Mouse (Mus musculus): ENCODE results near the gene Rpl5.
"Not testable (repeated sequence)": the region's sequence is repeated elsewhere in the genome, so short reads cannot be mapped to it uniquely, and the experiment has no call there.

The Rpl5 gene

DNA sequence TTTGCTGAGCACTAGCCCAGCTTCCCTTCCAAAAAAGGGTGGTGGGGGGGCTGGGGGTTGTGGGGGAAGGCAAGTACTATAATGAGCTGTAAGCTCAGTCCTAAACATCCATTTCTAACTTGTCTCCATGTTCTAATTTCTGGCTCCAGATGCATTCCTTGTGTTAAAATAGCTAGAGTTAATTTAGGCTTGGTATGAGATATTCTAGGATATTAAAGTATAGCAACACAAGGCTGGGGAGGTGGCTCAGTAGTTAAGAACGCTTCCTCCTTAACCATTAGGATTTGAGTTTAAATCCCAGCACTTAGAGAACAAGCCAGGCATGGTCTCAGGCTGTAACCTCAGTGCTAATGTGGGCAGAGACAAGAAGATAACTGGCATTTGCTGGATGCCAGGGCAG, 4.0 kb upstream of the Rpl5 start:
- no peak for DNase-seq (ENCODE audit: low spot score in 2 of 2)

DNA sequence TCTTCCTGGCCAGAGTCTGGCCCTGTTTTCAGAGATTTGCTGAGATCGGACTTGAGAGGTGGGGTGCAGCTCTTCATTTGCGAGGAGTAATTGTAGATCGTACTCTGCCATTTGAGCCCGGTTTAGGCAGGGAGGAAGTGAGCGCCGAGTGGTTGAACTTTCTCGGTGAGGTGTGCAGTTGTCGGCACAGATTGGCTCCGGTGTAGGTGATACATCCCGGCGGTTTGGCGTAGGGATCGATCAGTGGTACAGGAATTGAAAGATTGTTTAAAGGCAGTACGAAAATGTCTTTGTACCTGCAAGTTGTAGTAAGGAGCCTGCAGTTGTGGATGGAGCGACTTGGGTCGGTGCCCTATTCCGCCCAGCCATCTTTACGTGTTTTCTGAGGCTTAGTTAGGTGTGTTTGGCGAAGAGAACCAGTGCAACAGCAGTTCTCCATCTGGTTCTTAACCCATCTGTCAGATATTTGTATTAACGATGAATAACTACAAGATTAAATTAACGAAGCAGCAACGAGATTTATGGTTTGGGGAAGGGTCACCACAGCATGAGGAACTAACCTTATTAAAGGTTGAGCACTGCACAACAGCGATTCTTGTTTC, 813 bp downstream of the Rpl5 start:
- peak; percentile 36 to 42 for DNase-seq (ENCODE audit: low spot score in 2 of 2)

DNA sequence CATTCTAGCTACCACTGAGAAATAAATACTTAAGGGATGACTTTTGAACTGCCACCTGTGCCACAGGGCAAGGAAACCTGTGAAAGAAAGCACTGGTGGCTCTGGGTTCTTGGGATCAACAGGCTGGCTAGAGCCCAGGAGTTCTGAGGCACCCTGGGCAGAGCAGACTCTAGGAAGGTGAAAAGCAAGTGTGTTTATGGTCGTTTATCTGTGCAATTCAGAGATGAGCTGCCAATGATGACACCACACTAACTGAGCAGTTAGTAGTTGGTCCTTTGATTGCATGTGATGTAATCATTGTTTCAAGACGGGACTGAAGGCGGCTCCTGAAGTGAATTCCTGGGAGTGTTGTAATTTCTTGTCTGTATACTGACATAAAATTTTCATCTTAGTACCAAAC, 4.0 kb downstream of the Rpl5 start:
- no peak for DNase-seq (ENCODE audit: low spot score in 2 of 2)

DNA sequence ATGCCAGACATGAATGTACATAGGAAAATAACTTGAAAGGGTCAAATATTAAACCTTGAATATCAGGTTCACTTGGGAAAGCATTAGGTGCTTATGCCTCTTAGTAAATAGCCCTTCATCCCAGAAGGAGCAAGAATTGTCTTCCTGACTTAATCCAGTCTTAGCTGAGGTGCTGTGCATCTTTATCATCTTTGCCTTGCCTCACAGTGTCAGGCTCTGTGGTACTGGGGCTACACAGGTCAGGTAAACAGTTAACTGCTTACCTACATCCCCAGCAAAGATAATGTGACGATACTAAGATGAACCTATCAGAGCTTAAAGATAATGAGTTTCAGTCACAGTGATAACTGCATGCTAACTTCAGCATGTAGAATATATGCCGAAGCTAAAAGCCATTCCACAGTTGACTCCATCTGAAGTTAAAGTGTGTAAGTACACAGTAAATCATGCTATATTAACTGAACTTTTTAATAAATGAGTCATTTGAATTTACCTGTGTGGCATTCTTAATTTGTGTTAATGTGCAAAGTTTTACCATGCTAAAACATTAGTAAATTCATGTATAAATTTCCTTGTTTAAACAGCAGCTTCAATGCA, 8.3 kb downstream of the Rpl5 start:
- DNase-seq (ENCODE audit: low spot score in 2 of 2): no peak

DNA sequence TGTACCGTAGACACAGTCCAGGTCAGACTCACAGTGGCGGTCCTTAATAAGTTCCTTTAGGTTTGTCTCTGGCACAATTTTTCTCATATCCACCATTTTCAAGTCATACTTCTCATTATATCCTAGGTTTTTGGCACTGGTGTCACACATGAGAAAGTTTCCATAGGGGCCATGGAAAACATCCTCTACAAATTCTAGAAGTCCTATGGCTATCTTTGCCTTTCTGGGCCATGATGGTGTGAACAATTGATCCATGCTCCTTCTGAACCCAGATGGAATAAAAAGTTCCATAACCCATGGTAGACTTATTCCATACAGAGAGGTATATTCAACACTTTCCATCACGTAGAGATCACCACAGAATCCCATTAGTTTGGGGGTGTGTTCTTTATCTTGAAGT, 9.4 kb downstream of the Rpl5 start:
- no peak for DNase-seq (ENCODE audit: low spot score in 2 of 2)

DNA sequence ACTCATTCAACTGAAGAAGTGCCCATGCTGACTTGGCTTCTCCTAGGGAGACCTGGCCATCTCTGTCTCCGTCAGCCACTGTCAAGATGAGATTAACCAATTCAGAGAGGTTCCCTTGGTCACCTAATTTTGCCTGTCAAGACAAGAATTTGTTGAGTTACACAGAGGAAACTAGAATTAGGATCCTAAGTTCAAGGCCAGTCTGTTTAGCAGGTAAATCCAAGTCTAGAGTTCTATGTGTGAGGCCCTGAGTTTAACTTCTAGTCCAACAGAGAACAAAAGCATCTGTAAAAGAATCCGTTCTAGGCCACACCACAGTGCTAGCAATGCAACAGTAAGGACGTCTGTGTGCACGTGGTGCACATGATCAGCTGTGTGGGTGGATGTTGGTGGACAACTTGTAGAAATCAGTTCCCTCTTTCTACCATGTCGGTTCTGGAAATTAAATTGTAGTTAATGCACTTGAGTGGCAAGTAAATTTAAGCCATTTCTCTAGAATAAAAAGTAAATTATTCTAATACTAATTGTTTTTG, 9.8 kb downstream of the Rpl5 start:
- no peak for DNase-seq (ENCODE audit: low spot score in 2 of 2)

DNA sequence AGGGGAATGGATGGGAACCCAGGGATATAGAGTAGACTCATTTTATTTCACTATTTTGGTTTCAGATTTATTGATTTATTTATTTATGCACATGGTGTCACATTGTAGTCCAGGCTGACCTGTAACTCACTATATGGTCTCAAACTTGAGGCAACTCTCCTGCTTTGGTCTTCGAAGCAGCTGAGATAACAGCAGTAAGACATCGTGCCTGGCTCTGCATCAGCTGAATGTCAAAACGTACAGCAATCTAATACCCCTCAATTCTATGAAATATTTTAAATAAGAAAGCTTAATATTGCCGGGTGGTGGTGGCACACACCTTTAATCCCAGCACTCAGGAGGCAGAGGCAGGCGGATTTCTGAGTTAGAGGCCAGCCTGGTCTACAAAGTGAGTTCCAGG, 10.7 kb downstream of the Rpl5 start:
- no peak for DNase-seq (ENCODE audit: low spot score in 2 of 2)

DNA sequence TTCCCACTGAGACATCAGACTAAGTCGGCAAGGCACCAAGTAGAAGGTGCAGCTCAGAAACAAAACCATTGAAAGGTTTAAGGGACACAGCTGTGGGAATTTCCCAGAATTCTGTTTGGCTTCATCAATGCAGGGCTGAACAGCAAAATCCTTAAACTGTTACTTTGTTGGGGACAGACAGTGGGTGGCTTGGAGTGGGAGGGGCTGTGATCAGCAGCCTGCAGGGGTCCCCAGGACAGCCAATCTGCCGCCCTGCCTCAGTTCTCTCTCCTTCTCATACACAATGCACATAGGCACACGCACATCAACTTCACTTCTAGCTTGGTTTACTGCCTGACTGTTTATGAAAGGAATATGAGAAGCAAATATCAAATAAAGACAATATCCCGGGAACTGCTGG, 15.0 kb downstream of the Rpl5 start:
- no peak for DNase-seq (ENCODE audit: low spot score in 2 of 2)

DNA sequence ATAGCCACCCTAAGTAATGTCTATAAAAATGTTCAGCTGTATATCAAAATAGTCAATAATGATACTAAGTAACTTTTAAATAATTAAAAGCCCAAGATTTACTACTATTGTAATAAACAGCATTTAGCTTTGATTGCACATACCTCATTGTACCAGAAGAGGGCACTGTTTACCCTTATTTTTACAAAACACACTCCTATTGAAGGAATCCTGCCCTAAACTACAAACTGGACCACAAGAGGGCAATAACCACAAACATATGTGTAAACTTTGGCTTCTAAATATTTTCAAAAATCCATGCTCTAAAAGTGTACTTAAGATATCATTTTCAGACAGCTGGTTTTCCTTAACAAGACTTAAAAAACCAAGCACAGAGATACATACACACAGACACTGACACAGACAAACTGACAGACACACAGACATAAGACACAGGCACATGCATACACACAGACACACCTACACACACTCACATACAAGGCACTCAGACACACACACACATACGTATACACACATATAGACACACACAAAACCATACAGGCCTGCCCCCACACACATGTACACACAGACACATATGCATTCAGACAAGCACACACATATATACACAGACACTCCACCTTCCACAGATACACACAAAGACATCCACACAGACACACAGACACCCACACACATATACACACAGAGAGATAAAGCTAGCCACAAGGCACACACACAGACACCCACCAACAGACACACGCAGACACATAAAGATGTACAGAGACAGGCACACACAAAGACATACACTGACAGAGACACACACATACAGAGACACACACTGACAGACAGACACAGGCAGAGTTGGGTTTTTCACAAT, 21.3 kb downstream of the Rpl5 start:
- DNase-seq (ENCODE audit: low spot score in 2 of 2): peak; percentile 62 to 83

DNA sequence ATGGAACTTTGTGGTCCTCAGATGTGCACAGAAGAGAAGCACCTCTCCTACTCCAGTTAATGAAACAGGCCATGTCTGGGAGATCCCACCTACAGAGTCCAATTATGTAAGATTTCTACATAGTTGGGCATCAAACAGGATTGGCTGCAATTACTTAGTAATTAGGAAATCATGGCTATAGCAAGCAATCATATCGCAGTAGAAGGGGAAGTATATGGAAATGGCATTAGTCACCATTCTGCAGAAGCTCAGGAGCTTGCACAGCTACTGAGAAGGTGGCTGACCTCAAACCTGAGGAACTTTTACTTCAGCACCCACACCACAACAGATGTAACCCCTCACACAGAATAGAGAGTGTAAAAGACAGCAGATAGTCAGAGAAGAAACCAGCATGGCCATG, 22.5 kb downstream of the Rpl5 start:
- no peak for DNase-seq (ENCODE audit: low spot score in 2 of 2)

DNA sequence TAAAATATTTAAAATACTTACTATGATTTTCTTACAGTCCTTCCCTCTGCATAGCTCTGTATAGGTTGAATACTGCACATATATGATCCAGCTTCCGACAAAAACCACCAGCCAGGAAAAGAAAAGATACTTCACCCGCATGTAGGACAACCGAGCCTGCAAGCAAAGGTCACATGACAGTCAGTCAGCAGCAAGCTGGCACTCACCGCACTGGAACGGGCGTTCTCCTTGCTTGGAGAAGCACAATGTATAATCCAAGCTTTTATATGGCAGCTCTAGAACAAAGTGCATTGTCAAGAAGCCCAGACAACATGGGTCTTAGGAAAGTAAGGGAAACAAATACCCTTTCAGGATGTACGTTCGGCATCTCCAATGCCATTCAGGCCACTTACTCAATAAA, 24.3 kb downstream of the Rpl5 start:
- no peak for DNase-seq (ENCODE audit: low spot score in 2 of 2)

DNA sequence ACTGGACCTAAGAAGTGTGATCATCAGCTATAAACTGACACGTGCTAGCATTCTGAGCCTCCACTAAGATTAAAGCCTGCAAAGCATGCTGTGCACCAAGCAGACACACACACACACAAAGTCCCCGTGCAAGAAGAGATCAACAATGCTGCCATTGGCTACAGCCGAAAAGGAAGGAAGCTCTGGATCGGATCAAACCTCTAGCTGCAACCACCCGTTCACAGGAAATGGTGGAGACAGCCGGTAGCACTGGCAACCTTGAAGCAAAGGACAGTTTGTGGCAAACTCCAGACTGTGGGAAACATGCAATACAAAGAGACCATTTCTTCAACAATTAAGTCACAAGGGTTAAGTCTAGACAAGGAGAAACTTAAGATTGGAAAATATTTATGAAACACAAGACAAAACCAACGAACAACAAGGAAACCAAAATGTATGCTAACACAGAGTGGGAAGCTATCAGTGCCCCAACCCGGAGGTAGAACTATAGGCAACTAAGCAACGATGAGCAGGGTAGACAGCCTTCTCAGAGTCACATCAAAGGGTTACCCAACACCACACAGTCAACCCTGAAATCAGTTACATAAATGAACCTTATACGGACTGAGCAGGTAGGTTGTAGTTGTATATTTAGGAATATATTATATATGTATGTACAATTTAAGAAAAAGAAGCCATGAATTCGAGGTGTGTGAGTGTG, 26.4 kb downstream of the Rpl5 start:
- DNase-seq (ENCODE audit: low spot score in 2 of 2): peak; percentile 70 to 73

DNA sequence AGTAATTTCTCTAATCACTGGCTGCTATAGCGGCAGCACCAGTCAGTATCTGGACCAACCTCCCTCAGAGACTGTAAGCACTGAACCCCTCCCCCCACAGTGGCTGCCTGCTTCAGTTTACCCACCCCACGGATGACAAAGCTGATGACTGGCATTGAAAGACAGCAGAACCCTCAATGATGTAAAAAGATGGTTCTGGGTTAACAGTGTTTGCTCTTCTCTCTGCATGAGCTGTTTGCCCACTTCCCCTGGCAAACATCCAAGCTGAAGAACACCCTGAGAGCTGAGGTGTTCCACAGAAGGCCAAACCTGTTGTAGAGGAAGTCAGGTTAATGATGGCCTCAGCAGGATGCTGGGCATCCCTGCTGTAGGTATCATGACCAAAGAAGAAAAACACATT, 32.3 kb downstream of the Rpl5 start:
- peak; percentile 81 to 83 for DNase-seq (ENCODE audit: low spot score in 2 of 2)

DNA sequence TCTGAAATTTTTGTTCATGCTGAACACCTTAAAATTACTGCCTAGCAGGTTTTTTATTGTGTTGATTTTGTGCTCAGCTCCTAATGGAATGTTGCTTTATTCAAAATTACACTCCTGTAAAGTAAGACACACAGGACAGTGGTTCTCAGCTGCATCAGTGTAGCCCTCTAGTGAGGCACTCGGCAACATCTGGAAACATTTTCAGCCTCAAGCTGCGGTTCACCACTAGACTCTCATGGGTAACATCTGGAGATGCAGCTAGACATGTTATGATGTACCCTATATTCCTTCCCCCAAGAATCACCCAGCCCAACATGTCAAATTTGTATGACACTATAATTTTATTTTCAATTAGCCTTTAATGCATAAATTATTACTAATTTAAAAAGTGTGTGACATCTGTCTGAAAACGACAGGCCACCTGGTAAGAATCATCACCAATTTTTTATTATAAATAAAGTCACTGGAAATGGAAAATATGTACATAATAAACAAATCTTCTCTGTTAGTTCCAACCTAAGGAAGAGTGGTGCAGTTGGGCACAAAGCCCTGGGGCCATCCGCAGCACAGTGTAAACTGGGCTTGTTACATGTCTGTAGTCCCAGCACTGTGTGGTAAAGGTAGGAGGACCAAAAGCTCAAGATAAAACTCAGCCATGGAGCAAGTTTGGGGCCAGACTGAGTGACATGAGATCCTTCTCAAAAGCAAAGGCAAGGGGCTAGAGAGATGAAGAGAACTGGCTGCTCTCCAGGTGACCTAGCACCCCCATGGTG, 33.1 kb downstream of the Rpl5 start:
- no peak for DNase-seq (ENCODE audit: low spot score in 2 of 2)

DNA sequence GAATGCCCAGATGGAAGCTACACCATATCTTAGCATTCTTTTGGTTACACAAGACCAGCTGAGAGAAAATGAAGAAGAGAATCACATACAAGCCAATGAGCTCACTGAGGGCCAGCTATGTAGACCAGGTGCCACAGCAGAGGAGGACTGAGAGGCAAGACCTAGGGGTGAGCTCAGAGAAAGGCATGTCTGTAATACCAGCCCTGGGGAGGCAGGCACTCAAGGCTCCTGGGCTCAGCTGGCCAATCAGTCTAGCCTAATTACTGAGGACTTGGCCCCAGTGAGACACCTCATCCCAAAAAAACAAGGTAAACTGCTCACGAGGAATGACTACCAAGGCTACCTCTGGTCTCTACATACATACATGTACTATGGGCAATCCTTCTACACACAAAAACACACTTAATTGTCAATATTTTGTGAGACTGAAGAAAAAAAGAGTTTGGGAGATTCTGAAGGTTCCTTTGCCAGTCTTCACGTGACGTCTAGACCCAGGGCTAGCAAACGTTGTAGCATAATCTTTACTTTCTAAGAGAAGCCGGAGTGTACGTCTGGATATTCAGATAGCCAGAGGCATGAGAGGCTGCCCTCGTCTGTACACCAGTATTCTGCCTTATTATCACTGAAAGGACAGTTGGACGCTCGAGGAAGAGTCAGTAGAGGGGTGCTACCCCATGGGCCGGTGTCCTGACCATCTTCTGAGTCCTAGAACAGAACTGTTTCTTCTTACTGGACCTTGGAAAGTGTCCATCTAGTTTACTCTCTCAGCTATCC, 34.7 kb downstream of the Rpl5 start:
- DNase-seq (ENCODE audit: low spot score in 2 of 2): no peak

DNA sequence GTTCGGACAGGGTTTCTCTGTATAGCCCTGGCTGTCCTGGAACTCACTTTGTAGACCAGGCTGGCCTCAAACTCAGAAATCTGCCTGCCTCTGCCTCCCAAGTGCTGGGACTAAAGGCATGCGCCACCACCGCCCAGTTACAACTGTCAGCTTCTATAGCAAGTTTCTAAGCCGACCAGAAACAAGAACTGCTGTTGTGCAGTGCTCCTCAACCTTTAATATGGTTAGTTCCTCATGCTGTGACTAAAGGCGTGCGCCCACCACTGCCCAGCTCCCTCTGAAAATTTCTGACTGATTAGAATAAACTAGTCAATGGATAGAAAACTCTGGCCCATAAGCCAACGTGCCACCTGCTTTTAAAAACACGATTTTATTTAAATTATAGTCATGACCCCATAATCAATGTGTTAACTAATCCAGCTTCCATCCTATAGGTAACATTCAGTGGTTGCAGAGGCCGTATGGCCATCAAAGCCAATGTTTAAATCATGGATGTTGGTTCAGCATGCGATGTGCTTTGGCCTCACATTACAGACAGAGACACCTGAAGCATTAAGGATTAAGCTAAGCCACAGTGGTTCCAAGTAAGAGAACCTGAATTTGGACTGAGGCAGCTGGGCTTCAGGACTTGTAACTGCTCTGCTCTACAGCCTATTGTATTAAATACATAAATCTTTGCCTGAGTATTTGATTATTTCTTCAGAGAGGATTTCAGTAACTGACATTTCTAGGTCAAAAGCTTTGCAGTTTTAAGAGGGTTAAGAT, 36.5 kb downstream of the Rpl5 start:
- peak in 1 of 2 experiments; percentile 28 for DNase-seq (ENCODE audit: low spot score in 2 of 2)

DNA sequence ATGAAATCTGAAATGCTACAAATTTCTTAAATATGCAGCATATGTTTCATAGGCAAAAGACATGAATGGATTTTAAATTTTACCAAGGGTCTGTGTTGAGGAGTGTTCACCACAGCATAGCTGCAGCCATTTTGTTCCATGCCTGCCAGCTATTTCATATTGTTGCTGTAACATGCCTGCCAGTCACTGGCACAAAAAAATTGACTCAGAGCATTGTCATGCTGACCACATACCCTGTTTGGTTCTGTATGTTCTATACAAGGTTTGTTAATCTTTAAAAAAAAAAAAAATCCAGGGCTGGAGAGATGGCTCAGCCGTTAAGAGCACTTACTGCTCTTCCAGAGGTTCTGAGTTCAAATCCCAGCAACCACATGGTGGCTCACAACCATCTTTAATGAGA, 38.2 kb downstream of the Rpl5 start:
- not testable (repeated sequence) for DNase-seq (ENCODE audit: low spot score in 2 of 2)

DNA sequence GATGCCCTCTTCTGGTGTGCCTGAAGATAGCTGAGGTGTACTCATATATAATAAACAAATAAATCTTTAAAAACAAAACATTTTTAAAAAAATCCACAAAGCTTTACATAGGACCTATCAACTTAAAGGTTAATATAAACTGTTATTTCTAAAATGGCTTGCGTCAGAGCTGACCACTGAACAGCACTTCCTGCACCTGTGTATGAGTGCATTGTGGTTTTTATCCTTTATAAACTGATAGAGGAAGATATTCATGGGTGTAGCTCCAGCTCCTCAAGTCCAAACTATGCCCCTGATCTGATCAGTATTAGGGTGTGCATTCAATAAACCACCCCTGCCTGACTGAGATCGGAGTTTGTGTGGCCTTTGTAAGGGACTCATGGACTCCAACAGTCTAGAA, 38.6 kb downstream of the Rpl5 start:
- DNase-seq (ENCODE audit: low spot score in 2 of 2): no peak

DNA sequence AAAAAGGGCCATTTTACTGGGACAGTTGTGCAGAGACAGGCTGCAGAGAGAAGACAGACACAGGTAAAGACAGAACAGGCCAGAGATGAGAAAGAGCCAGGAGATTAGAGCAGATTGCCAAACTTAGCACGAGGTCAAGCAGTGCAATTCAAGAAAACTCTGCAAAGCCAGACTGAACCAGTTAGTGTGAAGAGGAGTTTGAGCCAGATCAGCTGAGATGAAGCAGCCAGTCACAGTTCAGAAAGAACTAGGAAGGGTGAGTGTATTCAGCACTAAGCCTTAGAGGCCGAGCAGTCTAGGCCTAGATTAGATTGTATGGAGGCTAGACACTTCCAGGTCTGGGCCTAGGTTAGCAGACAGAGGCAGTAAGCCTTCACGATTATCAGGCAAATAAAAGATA, 39.4 kb downstream of the Rpl5 start:
- DNase-seq (ENCODE audit: low spot score in 2 of 2): no peak

DNA sequence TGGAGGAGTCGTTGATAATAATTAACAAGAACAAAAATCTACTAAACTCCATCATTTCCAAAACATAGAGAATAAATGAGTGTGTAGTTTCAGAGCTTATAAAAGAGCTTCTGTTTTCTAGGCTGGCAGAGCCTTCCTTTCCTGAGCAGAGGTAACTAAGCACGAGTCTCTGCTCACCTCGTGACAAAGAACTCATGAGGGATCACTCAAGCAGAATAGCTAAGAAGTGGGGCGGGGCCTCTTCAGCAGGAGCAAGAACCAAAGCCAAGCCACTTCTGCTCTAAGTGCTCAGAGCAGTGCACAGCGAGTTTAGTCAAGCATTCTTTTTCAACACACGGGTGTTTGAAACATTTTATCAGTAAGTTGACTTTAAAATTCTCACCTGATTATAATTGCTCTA, 40.9 kb downstream of the Rpl5 start:
- DNase-seq (ENCODE audit: low spot score in 2 of 2): peak; percentile 83 to 86
